Mouse (Mus musculus) liver, postnatal 0 days (tissue): ENCODE data around the gene Tlcd1. TPM values are rescaled to one million over a fixed set of nuclear protein-coding genes. Genes with fewer than 3 reads are reported as not detected.
"Not testable (repeated sequence)": the region's sequence is repeated elsewhere in the genome, so short reads cannot be mapped to it uniquely, and the experiment has no call there.

ENCODE experiments used
- ATAC-seq: fragments of 200-750 bp; cut with Nextera tagmentation; 2 replicates; pipeline ENCODE4 v1.8.0; 2017; ENCODE audit warnings: mild to moderate bottlenecking, moderate library complexity
- DNase-seq: peaks from one replicate; pipeline ENCODE4 v3.0.0-alpha.2; 2016
- H3K27ac ChIP-seq: fragments of 300-500 bp; sonication (generic); 2 replicates; pipeline ENCODE4 v1.5.1; 2014; ENCODE audit warnings: antibody characterized with exemption, moderate library complexity, mild to moderate bottlenecking, low read depth
- H3K27me3 ChIP-seq: fragments of 300-500 bp; sonication (generic); 2 replicates; pipeline ENCODE4 v1.6.1; 2014; ENCODE audit warnings: low read length, control low read depth, mixed read lengths; ENCODE audit not compliant: insufficient read depth
- H3K36me3 ChIP-seq: fragments of 300-500 bp; sonication (generic); replicated peaks from 2 replicates; pipeline ENCODE4 v1.6.1; 2014; ENCODE audit warnings: mild to moderate bottlenecking, control low read depth, low read length, moderate library complexity, mixed read lengths; ENCODE audit not compliant: insufficient read depth
- H3K4me1 ChIP-seq: fragments of 300-500 bp; sonication (generic); 2 replicates; pipeline ENCODE4 v1.6.1; 2014; ENCODE audit warnings: antibody characterized with exemption, mild to moderate bottlenecking, control low read depth; ENCODE audit not compliant: insufficient read depth
- H3K4me2 ChIP-seq: fragments of 300-500 bp; sonication (generic); 2 replicates; pipeline ENCODE4 v1.6.1; 2014; ENCODE audit warnings: low read depth, mild to moderate bottlenecking, low read length, moderate library complexity, mixed read lengths
- H3K4me3 ChIP-seq: fragments of 300-500 bp; sonication (generic); 2 replicates; pipeline ENCODE4 v1.5.1; 2014; ENCODE audit warnings: low read depth, low read length
- H3K9ac ChIP-seq: fragments of 300-500 bp; sonication (generic); replicated peaks from 2 replicates; pipeline ENCODE4 v1.6.1; 2014; ENCODE audit warnings: mild to moderate bottlenecking, moderate library complexity
- H3K9me3 ChIP-seq: fragments of 300-500 bp; sonication (generic); 2 replicates; pipeline ENCODE4 v1.6.1; 2016; ENCODE audit warnings: mild to moderate bottlenecking, control low read depth, low read length, mixed read lengths
- CTCF ChIP-seq: sonication (generic); IDR thresholded peaks from 2 replicates; pipeline ENCODE4 v1.5.1; 2016; ENCODE audit warnings: antibody characterized with exemption, low read depth
- EP300 ChIP-seq: IDR thresholded peaks from 2 replicates; pipeline ENCODE4 v1.6.1; 2016; ENCODE audit warnings: antibody characterized with exemption, low read depth, mild to moderate bottlenecking
- WGBS: fragments of 180-500 bp; shearing (Covaris S2); extraction: QIAGEN DNeasy Blood & Tissue Kit; methylation state at CpG from one replicate; pipeline ENCODE4 v1.1.7; 2014; ENCODE audit not compliant: insufficient replicate concordance; 5-methylcytosine and 5-hydroxymethylcytosine counted together
- polyA plus RNA-seq: library from polyadenylated mRNA; unstranded; fragments of >200 nt; fragmentation: Nextera tagmentation; extraction: Ambion mirVana; gene quantifications from 2 replicates; pipeline ENCODE4 v1.2.1, GENCODE M21; 2015

Tlcd1 gene
- polyA plus RNA-seq, 1 experiment from 2014 or later, result 38.2 TPM

DNA sequence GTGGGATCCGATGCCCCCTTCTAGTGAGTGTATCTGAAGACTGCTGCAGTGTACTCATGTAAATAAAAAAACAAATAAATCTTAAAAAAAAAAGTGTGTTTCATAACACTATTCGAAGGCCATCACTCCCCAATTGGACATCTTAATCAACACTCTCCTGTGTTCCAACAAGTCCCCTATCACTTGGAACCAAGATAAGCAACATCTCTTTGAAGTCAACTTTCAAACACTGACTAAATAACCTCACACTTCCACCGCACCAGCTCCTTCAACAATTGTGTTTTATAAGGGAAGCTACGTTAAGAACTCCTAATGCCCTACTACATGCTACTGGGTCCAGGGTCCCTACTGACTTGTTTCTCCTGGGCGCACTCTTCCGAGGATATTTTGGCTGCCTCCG is 5.9 kb downstream of the Tlcd1 start:
- peaks cover 29% of the 10 kb centered on the region for H3K36me3 ChIP-seq
- H3K9me3 ChIP-seq, result no peaks in the 10 kb centered on the region
- H3K9ac ChIP-seq, result peak overlapping the region; percentile 93
- H3K4me2 ChIP-seq, result peak overlapping the region; percentile 90
- peaks cover 31% of the 10 kb centered on the region for H3K4me1 ChIP-seq
- H3K27ac ChIP-seq, result peak overlapping the region; percentile 90
- peak overlapping the region; percentile 94 for H3K4me3 ChIP-seq
- WGBS, result 3% methylated on average over 7 of the region's 7 CpGs
- ATAC-seq, result no peak
- DNase-seq, result no peak
- H3K27me3 ChIP-seq, result 0 out of 2 replicates have a peak, but pooled peaks cover 3% of the 10 kb centered on the region
- no peak for TF ChIP-seq CTCF
- no peak for TF ChIP-seq EP300

DNA sequence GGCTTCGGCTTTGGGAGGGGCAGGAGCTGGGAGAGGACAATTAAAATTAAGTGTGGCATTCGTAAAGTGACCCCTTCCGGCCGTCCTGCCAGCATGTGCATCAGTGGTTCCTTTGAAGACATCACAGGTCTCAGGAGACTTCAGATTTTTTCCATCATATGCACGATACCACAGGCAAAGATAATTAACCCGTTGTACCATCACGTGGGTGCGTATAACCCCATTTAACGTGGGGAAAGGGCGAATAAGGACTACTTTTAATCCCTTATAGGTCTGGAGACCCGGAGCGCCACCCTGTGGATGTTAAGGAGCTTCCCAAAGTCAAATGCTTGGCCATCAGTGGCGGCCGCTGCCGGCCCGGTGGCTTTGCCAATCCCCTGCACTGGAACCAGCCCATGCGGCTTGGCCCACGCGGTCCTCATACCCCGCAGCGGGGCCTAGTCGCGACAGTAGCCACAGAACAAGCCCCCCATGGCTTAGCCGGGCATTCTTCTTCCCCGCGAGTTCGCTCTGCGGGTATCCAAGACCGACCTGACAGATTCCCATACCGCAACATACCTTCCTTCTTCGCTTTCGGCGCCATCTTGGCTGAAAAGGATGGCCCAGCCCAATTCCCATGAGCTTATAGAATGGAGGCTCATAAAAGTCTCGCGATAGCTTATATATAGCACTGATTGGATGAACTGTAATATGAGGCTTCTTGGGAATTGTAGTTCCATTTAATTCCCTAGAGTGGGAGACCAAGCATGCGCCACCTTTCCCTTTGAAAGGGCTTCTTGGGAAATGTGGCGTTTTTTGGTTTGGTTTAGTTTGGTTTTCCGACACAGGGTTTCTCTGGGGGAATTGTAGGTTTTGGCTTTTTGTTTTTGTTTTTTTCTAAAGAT is 6.7 kb downstream of the Tlcd1 start, which contains the start of gene Rpl23a:
Rpl23a (minus strand) TSS at position 624 of the 884 bp plus-strand sequence.
- 1% methylated on average over 38 of the region's 38 CpGs for WGBS
- H3K36me3 ChIP-seq, result peaks cover 29% of the 10 kb centered on the region
- H3K4me3 ChIP-seq, result peak within 1 kb of the TSS; percentile 94
- peaks cover 9% of the 10 kb centered on the region for H3K27me3 ChIP-seq
- H3K4me2 ChIP-seq, result peak within 1 kb of the TSS; percentile 90
- TF ChIP-seq CTCF, result peak; percentile 42; the same call in 1 of the 2 replicates
- peak; percentile 75 for TF ChIP-seq EP300
- H3K4me1 ChIP-seq, result peaks cover 31% of the 10 kb centered on the region
- ATAC-seq (peak; percentile 82), DNase-seq (peak; percentile 82)
- H3K9me3 ChIP-seq, result no peaks in the 10 kb centered on the region
- peak within 1 kb of the TSS; percentile 90 for H3K27ac ChIP-seq
- H3K9ac ChIP-seq, result peak within 1 kb of the TSS; percentile 93

DNA sequence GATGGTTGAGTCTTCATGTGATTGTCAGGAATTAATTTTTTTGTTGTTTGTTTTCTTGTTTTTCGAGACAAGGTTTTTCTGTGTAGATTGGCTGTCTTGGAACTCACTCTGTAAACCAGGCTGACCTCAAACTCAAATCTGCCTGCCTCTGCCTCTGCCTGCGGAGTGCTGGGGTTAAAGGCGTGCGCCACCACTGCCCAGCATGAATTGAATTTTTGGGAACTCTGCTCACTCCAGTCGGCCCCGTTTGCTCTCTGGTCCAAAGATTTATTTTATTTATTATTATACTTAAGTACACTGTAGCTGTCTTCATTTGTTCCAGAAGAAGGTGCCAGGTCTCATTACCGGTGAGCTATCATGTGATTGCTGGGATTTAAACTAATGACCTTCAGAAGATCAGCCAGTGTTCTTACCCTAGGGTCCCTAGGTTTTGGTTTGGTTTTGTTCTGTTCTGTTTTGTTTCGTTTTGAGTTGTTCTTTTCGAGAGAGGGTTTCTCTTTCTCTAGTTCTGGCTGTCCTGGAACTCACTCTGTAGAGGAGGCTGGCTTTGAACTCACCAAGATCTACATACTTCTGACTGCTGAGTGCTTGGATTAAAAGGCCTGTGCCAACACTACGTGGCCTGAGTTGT is 7.5 kb downstream of the Tlcd1 start:
- Histone ChIP-seq H3K27me3 (peaks cover 17% of the 10 kb centered on the region), H3K36me3 (peaks cover 29% of the 10 kb centered on the region), H3K9ac (no peak overlapping the region; the same call in 1 of the 2 replicates), H3K9me3 (no peaks in the 10 kb centered on the region), H3K4me2 (peak overlapping the region; percentile 90), H3K27ac (peak overlapping the region; percentile 17; the same call in 1 of the 2 replicates), H3K4me3 (peak overlapping the region; percentile 94), H3K4me1 (peaks cover 32% of the 10 kb centered on the region)
- TF ChIP-seq EP300, result no peak
- no peak for TF ChIP-seq CTCF
- no peak for DNase-seq
- peak; percentile 22; the same call in 1 of the 2 replicates for ATAC-seq
- 39% methylated on average over 10 of the region's 10 CpGs for WGBS

DNA sequence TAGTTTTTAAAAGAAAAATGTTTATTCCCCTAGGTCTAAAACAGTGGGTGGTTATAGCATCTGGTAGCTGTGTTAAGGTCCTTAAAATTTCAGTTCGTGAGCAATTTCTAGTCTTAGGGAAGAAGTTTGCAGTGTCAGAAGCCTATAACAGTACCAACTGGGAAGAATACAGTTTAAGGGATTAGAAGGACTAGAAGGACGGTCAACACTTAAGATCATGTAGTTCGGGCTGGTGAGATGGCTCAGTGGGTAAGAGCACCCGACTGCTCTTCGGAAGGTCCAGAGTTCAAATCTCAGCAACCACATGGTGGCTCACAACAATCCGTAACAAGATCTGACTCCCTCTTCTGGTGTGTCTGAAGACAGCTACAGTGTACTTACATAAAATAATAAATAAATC is 8.2 kb downstream of the Tlcd1 start:
- WGBS, result 87% methylated on average over 6 of the region's 6 CpGs
- not testable (repeated sequence) for H3K4me2 ChIP-seq, H3K4me3 ChIP-seq, DNase-seq, H3K27ac ChIP-seq, H3K9ac ChIP-seq, H3K9me3 ChIP-seq, ATAC-seq
- peaks cover 24% of the 10 kb centered on the region for H3K27me3 ChIP-seq
- H3K36me3 ChIP-seq, result peaks cover 25% of the 10 kb centered on the region
- peaks cover 37% of the 10 kb centered on the region for H3K4me1 ChIP-seq

DNA sequence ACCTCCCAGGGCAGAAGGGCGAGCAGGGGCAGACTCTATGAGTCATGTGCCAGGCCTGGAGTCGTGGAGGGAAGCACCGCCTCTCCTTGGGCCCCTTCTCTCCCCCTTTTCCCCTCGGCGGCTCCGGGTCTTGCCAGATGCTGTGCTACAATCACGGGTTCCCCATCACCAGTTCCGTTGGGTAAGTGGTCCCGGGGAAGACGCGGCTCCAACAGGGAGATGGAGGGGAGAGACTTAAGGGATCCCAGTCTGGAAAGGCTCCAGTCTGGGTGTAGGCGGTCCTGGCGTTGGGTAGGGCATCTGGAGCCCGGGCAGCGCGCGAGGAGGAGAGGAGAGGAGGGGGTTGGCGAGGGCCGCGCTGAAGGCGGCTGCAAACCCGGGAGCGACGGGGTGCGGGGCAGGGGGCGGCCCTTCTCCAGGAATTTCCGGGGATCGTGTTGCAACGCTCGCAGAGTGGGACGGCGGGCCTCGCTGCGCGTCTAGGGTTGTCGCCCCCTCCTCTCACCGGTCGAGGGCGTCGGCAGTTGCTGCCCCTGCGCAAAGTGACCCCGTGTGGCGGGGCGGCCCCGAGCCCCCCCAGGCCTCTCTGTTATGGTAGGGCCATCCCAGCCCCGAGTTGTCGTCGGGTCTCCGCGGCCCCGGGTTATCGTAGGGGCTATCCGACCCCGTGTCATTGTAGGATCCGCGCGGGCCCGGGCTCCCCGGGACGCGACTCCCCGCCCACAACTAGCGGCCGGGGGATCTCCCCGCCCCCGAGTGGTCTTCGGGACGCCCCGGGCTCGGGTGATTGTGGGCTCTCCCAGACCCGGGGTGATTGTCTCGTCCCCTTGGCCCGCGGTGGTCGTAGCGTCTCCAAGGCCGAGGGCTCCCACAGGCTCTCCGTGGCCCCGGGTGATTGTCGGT is 12.1 kb downstream of the Tlcd1 start, which contains the start of gene Rab34:
Rab34 (plus strand) TSS at position 100 of the 903 bp plus-strand sequence.
- Histone ChIP-seq H3K9ac (peak within 1 kb of the TSS; percentile 72), H3K4me2 (peak within 1 kb of the TSS; percentile 84), H3K36me3 (peaks cover 3% of the 10 kb centered on the region; the same call in 1 of the 2 replicates), H3K27ac (peak within 1 kb of the TSS; percentile 79), H3K4me1 (peaks cover 14% of the 10 kb centered on the region), H3K9me3 (no peaks in the 10 kb centered on the region), H3K4me3 (peak within 1 kb of the TSS; percentile 62), H3K27me3 (peaks cover 42% of the 10 kb centered on the region)
- WGBS, result 1% methylated on average over 61 of the region's 80 CpGs
- TF ChIP-seq CTCF (no peak), EP300 (no peak)
- ATAC-seq, result peak; percentile 48
- DNase-seq, result peak; percentile 63
